Mouse (Mus musculus): ENCODE measurements around the gene Grcc10. TPM values are rescaled to one million over a fixed set of nuclear protein-coding genes. Genes with fewer than 3 reads are reported as not detected.

Grcc10 gene
- polyA plus RNA-seq, 1 experiment from 2014 or later: 76.4 TPM

DNA sequence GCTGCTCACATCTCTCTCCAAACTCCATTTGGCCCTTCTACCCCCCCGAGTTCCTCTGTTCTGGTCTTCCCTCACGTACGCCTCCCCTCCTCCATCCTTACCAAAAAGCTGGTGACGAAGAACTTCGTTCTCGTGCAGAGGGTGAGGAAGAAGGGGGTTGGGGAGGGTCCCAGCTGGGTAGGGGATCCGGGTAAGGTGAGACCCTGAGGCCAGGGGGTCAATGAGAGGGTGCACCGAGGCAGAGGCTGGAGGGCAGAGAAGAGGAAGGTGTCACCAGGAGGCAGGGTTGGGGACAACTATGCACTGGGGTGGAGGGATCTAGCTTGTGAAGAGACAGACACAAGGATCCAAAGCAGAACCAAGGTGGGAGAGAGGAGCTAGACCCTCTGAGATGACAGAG lies 2.5 kb upstream of the Grcc10 start:
- H3K9me3 ChIP-seq (replicated peaks): no peaks in the 10 kb centered on the region
- peaks cover 52% of the 10 kb centered on the region for H3K4me1 ChIP-seq (replicated peaks)
- H3K4me3 ChIP-seq (replicated peaks): no peak overlapping the region
- no peak overlapping the region for H3K4me2 ChIP-seq
- H3K27ac ChIP-seq (replicated peaks): no peak overlapping the region
- 78% methylated on average over 8 of the region's 8 CpGs for WGBS (ENCODE audit: insufficient replicate concordance)
- H3K9ac ChIP-seq: no peak overlapping the region
- H3K27me3 ChIP-seq: no peaks in the 10 kb centered on the region
- no peak for ATAC-seq (ENCODE audit: insufficient read depth)
- H3K36me3 ChIP-seq (replicated peaks): no peaks in the 10 kb centered on the region

DNA sequence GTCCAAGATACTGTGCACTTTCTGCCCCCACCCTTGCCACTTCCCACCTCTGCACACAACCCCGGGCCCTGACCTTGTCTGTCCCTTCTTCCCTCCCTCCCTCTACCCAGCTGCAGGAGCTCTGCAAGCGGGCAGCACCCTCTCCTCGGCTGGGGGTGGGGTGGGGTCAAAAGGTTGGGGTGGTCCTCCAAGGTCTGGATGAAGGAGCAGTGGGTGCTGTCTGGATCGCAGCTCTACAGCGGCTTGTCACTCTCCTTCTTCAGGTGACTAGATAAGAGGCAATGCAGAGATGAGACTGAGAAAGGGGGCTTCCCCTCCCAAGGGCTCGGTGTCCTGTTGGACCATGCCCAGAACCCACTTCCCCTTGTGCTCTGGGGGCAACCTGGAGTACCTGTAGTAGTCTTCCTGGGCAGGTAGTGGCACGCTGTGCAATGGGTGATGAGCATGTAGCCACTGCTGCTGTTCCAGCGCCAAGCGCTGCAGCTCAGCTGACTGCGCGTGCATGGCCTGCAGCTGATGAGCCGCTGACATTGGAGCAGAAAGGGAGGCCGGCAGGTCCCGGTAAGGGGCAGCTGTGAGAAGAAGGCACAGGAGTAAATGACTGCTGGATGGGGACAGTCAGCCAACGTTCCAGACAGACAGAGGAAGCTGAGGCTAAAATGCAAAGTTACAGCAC lies 1.8 kb upstream of the Grcc10 start:
- Histone ChIP-seq H3K4me1 (replicated peaks) (peaks cover 58% of the 10 kb centered on the region), H3K4me3 (replicated peaks) (no peak overlapping the region), H3K36me3 (replicated peaks) (no peaks in the 10 kb centered on the region), H3K9ac (no peak overlapping the region), H3K4me2 (no peak overlapping the region), H3K9me3 (replicated peaks) (no peaks in the 10 kb centered on the region), H3K27ac (replicated peaks) (no peak overlapping the region), H3K27me3 (no peaks in the 10 kb centered on the region)
- no peak for ATAC-seq (ENCODE audit: insufficient read depth)
- WGBS (ENCODE audit: insufficient replicate concordance): 80% methylated on average over 15 of the region's 15 CpGs

DNA sequence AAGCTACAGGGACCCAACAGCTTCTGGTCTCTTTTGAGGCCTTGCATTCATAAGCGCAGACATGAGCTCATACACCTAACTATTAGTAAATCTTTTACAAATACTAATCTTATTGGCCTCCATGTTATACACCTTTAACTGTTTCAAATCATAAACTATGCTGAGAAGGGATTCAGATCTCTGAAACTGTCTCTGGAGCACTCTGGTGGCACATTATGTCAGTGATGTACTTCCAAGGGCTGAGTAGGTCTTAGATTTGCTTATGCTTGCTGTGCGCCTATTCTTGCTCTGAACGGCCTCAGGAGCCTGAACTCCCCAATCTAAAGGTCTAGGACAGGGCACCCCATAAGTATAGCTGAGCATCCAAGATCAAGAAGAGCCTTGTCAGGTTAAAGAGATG lies 668 bp upstream of the Grcc10 start:
- Histone ChIP-seq H3K4me1 (replicated peaks) (peaks cover 63% of the 10 kb centered on the region), H3K36me3 (replicated peaks) (no peaks in the 10 kb centered on the region), H3K4me3 (replicated peaks) (peak overlapping the region; percentile 65), H3K9ac (peak overlapping the region; percentile 79), H3K9me3 (replicated peaks) (no peaks in the 10 kb centered on the region), H3K4me2 (peak overlapping the region; percentile 98), H3K27ac (replicated peaks) (peak overlapping the region; percentile 97), H3K27me3 (no peaks in the 10 kb centered on the region)
- 83% methylated on average over 3 of the region's 3 CpGs for WGBS (ENCODE audit: insufficient replicate concordance)
- ATAC-seq (ENCODE audit: insufficient read depth): no peak

DNA sequence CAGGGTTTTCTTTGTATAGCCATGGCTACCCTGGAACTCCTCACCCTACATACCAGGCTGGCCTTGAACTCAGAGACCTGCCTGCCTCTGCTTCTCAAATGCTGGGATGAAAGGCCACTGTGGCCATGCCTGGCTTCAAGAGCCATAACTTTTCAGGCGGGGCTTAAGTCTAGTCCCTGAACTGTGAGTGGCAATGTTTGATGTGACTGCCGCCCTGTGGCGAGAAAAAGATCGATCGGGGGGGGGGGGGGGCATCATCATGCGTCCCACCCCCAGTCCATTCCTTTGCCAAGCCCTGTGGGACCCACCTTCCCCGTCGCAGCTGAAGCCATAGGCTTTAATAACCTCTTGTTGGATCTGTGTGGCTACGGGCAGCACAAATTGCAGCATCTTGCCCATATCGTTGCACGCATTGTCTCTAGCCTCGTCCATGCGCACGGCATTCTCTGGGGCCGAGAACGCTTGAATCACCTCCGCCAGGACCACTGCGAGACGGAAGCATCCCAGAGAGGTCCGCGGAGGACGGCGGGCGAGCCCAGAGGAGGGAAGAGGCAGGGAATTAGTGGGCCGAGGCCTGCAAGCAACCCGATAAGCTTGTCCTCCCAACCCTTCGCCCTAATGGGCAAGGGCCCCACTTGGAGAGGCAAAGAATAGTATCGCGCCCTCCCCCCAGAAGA lies 825 bp downstream of the Grcc10 start:
- Histone ChIP-seq H3K9me3 (replicated peaks) (no peaks in the 10 kb centered on the region), H3K9ac (peak overlapping the region; percentile 79), H3K36me3 (replicated peaks) (no peaks in the 10 kb centered on the region), H3K4me3 (replicated peaks) (peak overlapping the region; percentile 65), H3K4me1 (replicated peaks) (peaks cover 50% of the 10 kb centered on the region), H3K27ac (replicated peaks) (peak overlapping the region; percentile 97), H3K4me2 (peak overlapping the region; percentile 98), H3K27me3 (no peaks in the 10 kb centered on the region)
- no peak; the same call in 1 of the 2 replicates for ATAC-seq (ENCODE audit: insufficient read depth)
- WGBS (ENCODE audit: insufficient replicate concordance): under 1% methylated on average over 29 of the region's 29 CpGs

DNA sequence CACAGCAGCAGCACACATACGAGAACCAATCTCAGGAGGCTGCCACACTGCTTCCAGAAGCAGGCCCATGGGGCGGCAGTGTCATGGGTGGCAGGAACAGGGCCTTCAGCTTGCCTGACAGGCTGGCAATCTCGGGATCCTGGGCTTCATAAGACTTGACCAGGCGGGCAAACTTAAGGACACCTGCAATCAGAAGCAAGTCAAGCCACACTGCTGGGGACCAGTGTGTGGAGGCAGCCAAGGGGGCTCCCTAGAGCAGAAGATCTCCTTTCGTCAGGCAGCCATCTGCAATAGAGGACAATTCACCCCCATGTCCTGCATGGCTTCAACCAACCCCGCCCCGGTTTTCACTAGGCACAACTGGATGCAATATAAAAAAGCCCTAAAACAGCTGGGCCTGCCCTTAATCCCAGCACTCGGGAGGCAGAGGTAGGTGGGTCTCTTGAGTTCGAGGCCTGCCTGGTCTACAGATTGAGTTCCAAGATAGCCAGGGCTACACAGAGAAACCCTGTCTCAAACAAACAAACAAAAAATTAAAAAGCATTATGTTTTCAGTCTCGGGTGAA lies 1.9 kb downstream of the Grcc10 start:
- Histone ChIP-seq H3K27me3 (no peaks in the 10 kb centered on the region), H3K4me1 (replicated peaks) (peaks cover 43% of the 10 kb centered on the region), H3K4me3 (replicated peaks) (no peak overlapping the region), H3K27ac (replicated peaks) (peak overlapping the region; percentile 97), H3K4me2 (peak overlapping the region; percentile 98), H3K9ac (peak overlapping the region; percentile 31; the same call in 1 of the 2 replicates), H3K9me3 (replicated peaks) (no peaks in the 10 kb centered on the region), H3K36me3 (replicated peaks) (no peaks in the 10 kb centered on the region)
- WGBS (ENCODE audit: insufficient replicate concordance): 68% methylated on average over 10 of the region's 10 CpGs
- no peak for ATAC-seq (ENCODE audit: insufficient read depth)

DNA sequence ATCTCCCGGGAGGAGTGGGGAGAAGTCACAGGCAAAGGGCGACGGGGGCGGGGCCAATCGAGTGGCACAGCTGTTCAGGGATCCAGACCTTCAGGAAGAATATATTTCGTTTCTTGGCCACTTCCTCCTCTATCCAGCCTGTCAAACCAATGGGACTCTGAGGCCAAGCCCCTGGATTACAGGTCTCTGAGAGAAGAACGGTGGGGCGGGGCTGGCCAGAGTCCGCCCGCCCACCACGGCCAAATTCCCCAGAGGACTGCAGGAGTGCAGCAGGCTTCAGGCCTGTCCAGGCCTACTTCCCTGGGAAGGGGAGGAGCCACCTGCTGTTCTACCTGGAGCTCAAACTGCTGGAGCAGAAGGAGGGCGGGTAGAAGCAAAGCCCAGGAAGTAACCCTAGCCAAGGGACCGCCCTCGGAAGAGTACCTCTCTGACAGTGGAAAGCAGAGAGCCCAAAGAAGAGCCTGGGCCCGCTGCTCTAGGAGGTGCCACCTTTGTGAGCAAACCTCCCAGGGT lies 2.6 kb downstream of the Grcc10 start, which contains the start of gene Ptpn6:
TSS of gene Ptpn6 (minus strand) at position 204 of the 513 bp plus-strand sequence.
- ATAC-seq (ENCODE audit: insufficient read depth): peak; percentile 40
- no peaks in the 10 kb centered on the region for H3K9me3 ChIP-seq (replicated peaks)
- no peaks in the 10 kb centered on the region for H3K36me3 ChIP-seq (replicated peaks)
- 20% methylated on average over 15 of the region's 15 CpGs for WGBS (ENCODE audit: insufficient replicate concordance)
- peaks cover 51% of the 10 kb centered on the region for H3K4me1 ChIP-seq (replicated peaks)
- no peaks in the 10 kb centered on the region for H3K27me3 ChIP-seq
- H3K4me2 ChIP-seq: peak within 1 kb of the TSS; percentile 98
- peak within 1 kb of the TSS; percentile 21 for H3K4me3 ChIP-seq (replicated peaks)
- peak within 1 kb of the TSS; percentile 97 for H3K27ac ChIP-seq (replicated peaks)
- H3K9ac ChIP-seq: peak within 1 kb of the TSS; percentile 31; the same call in 1 of the 2 replicates

DNA sequence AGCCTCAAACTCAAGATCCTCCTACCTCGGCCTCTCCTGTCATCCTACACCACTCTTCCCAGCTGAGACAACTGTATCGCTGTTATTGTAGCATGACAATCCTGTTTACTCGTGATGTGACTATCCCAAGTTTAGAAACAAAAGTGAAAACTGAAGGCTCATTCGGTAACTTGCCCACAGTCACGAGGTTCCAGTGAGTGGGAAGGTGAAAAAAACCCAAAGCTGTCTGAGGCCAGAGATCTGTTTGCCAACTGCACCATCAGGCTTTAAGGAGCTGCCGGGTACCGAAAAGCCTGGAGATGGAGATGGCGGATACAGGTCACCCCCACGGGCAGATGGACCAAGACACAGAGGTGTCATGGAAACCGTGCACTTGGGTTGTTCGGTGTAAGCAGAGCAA lies 4.1 kb downstream of the Grcc10 start:
- Histone ChIP-seq H3K4me2 (no peak overlapping the region), H3K27me3 (no peaks in the 10 kb centered on the region), H3K4me1 (replicated peaks) (peaks cover 66% of the 10 kb centered on the region), H3K9me3 (replicated peaks) (no peaks in the 10 kb centered on the region), H3K9ac (no peak overlapping the region), H3K4me3 (replicated peaks) (no peak overlapping the region), H3K27ac (replicated peaks) (no peak overlapping the region), H3K36me3 (replicated peaks) (no peaks in the 10 kb centered on the region)
- ATAC-seq (ENCODE audit: insufficient read depth): no peak
- WGBS (ENCODE audit: insufficient replicate concordance): 79% methylated on average over 11 of the region's 11 CpGs

DNA sequence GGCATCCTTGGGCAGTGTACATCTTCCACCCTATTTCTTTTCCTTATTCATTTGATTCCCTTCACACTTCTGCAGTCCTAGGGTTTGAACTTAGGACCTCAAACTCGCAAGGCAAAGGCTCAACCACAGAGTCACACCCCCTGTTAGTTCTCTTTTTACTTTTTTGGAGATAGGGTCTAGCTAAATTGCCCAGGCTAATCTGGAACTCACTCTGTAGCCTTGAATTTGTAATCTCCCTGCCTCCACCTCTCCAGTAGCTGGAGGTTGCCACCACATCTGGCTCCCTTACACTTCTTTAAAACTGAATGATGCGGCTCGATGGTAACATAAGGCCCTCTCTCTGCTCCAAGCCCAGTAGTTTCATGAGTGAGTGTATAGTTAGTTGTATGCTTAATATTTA lies 6.8 kb downstream of the Grcc10 start:
- peaks cover 45% of the 10 kb centered on the region for H3K4me1 ChIP-seq (replicated peaks)
- no peak for ATAC-seq (ENCODE audit: insufficient read depth)
- no peaks in the 10 kb centered on the region for H3K36me3 ChIP-seq (replicated peaks)
- H3K4me2 ChIP-seq: no peak overlapping the region
- no peak overlapping the region for H3K27ac ChIP-seq (replicated peaks)
- H3K9me3 ChIP-seq (replicated peaks): no peaks in the 10 kb centered on the region
- no peak overlapping the region for H3K4me3 ChIP-seq (replicated peaks)
- no peaks in the 10 kb centered on the region for H3K27me3 ChIP-seq
- no peak overlapping the region for H3K9ac ChIP-seq
- WGBS (ENCODE audit: insufficient replicate concordance): 56% methylated on average over 3 of the region's 3 CpGs

DNA sequence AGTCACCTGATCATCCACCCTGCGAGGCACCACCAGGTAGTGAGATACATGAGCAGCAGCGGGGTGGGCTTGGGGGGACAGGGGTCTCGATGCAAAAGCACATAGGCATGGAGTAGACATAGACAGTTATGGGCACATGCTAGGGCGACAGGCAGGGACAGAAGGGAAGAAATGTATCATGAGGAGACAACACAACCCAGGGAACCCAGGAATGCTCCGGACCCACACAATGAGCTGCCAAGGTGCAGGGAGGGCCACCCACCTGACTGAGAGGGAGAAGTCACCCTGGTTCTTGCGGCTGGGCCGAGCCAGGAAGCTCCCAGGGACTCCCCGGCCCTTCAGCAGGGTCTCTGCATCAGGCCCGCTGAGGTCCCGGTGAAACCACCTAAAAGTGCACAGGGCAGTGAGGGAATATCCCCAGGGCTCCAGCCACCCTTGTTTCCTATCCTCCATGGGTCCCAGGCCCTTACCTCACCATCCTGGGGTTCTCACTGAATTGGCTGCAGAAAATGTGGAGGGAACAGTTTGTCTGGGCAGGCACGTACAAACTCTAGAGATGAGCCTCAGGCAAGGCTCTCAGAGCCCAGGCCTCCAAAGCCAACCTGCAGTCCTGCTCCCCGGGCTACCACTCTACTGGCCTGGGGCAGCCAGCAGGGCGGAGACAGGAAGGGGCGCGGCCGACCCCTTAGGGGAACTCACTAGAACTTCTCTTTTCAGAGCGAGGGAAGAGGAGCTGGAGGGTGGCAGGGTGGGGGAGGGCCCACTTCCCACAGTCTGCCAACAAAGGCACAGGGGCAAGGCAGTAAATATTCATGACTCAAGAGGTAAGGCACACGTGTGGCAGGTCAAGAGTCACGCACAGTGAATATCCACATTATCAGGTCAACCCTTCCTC lies 8.5 kb downstream of the Grcc10 start:
- Histone ChIP-seq H3K9ac (peak overlapping the region; percentile 47), H3K4me2 (peak overlapping the region; percentile 54), H3K4me1 (replicated peaks) (peaks cover 29% of the 10 kb centered on the region), H3K9me3 (replicated peaks) (no peaks in the 10 kb centered on the region), H3K4me3 (replicated peaks) (peak overlapping the region; percentile 49), H3K27ac (replicated peaks) (peak overlapping the region; percentile 59), H3K36me3 (replicated peaks) (peaks cover 8% of the 10 kb centered on the region; the same call in 1 of the 2 replicates), H3K27me3 (no peaks in the 10 kb centered on the region)
- ATAC-seq (ENCODE audit: insufficient read depth): peak; percentile 64
- WGBS (ENCODE audit: insufficient replicate concordance): 17% methylated on average over 19 of the region's 19 CpGs

DNA sequence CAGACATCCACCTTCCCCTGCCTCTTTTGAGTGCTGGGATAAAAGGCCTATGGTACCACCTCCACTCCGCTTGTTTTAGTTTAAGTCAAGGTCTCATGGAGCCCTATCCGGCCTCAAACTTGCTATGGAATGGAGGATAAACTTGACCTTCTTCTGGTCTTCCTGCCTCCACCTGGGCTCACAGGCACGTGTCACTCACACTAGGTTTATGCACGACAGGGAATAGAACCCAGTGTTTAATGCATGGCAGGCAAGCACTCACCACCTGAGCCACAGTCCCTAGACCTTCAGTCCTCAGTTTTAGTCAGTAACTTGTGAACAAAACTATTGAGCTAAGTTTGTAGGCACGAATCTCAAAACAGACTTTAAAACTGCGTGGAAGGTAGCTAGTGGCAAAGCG lies 10.1 kb downstream of the Grcc10 start:
- Histone ChIP-seq H3K27me3 (no peaks in the 10 kb centered on the region), H3K4me2 (peak overlapping the region; percentile 54), H3K4me1 (replicated peaks) (peaks cover 26% of the 10 kb centered on the region), H3K9ac (0 out of 2 replicates have a peak overlapping the region, but pooled peaks have one; percentile 10), H3K4me3 (replicated peaks) (peak overlapping the region; percentile 49; the same call in 1 of the 2 replicates), H3K36me3 (replicated peaks) (peaks cover 8% of the 10 kb centered on the region; the same call in 1 of the 2 replicates), H3K9me3 (replicated peaks) (no peaks in the 10 kb centered on the region), H3K27ac (replicated peaks) (no peak overlapping the region)
- ATAC-seq (ENCODE audit: insufficient read depth): no peak
- WGBS (ENCODE audit: insufficient replicate concordance): 72% methylated on average over 7 of the region's 7 CpGs
